Mouse (Mus musculus): ENCODE data around the gene Anks1. TPM values are rescaled to one million over a fixed set of nuclear protein-coding genes. Genes with fewer than 3 reads are reported as not detected.
"Not testable (repeated sequence)": the region's sequence is repeated elsewhere in the genome, so short reads cannot be mapped to it uniquely, and the experiment has no call there.

The Anks1 gene
- polyA plus RNA-seq, 1 experiment from 2014 or later = 61.0 TPM

GRCm38 (mm10) chr17:27957649-27958048 is 48.5 kb downstream of the Anks1 start:
- no peak overlapping the region for H3K27ac ChIP-seq
- no peaks in the 10 kb centered on the region for H3K27me3 ChIP-seq
- H3K4me2 ChIP-seq = no peak overlapping the region
- H3K4me1 ChIP-seq = peaks cover 9% of the 10 kb centered on the region
- 91% methylated on average over 9 of the region's 9 CpGs for WGBS
- no peak for ATAC-seq (ENCODE audit: low FRiP score)
- H3K9me3 ChIP-seq = no peaks in the 10 kb centered on the region
- H3K4me3 ChIP-seq (replicated peaks) = no peak overlapping the region
- no peak overlapping the region for H3K9ac ChIP-seq
- H3K36me3 ChIP-seq (replicated peaks) = no peaks in the 10 kb centered on the region

- 74% methylated on average over 21 of the region's 21 CpGs for WGBS
- Histone ChIP-seq H3K4me2 (no peak overlapping the region), H3K4me3 (replicated peaks) (no peak overlapping the region), H3K9me3 (no peaks in the 10 kb centered on the region), H3K27me3 (no peaks in the 10 kb centered on the region), H3K27ac (0 out of 2 replicates have a peak overlapping the region, but pooled peaks have one; percentile 5), H3K36me3 (replicated peaks) (no peaks in the 10 kb centered on the region), H3K4me1 (peaks cover 16% of the 10 kb centered on the region; the same call in 1 of the 2 replicates), H3K9ac (no peak overlapping the region)
- no peak for ATAC-seq (ENCODE audit: low FRiP score)
These were observed 51.3 kb downstream of the Anks1 start for GRCm38 (mm10) chr17:27960128-27961111.

GRCm38 (mm10) chr17:27963120-27963519 is 54.0 kb downstream of the Anks1 start:
- H3K4me2 ChIP-seq; H3K4me3 ChIP-seq (replicated peaks); ATAC-seq (ENCODE audit: low FRiP score); H3K9me3 ChIP-seq; H3K27me3 ChIP-seq; H3K9ac ChIP-seq; H3K27ac ChIP-seq; H3K36me3 ChIP-seq (replicated peaks): not testable (repeated sequence)
- peaks cover 16% of the 10 kb centered on the region; the same call in 1 of the 2 replicates for H3K4me1 ChIP-seq
- WGBS = 96% methylated on average over 7 of the region's 7 CpGs

- H3K9ac ChIP-seq = no peak overlapping the region
- H3K4me2 ChIP-seq = no peak overlapping the region
- H3K4me3 ChIP-seq (replicated peaks) = no peak overlapping the region
- no peak for ATAC-seq (ENCODE audit: low FRiP score)
- WGBS = 73% methylated on average over 4 of the region's 4 CpGs
- H3K27me3 ChIP-seq = no peaks in the 10 kb centered on the region
- H3K9me3 ChIP-seq = no peaks in the 10 kb centered on the region
- no peak overlapping the region for H3K27ac ChIP-seq
- H3K4me1 ChIP-seq = peaks cover 16% of the 10 kb centered on the region; the same call in 1 of the 2 replicates
- no peaks in the 10 kb centered on the region for H3K36me3 ChIP-seq (replicated peaks)
These were observed 55.5 kb downstream of the Anks1 start for GRCm38 (mm10) chr17:27964607-27965006.

- WGBS = 81% methylated on average over 10 of the region's 10 CpGs
- Histone ChIP-seq H3K4me3 (replicated peaks) (no peak overlapping the region), H3K4me1 (peaks cover 13% of the 10 kb centered on the region; the same call in 1 of the 2 replicates), H3K9ac (no peak overlapping the region), H3K27ac (no peak overlapping the region), H3K36me3 (replicated peaks) (no peaks in the 10 kb centered on the region), H3K4me2 (no peak overlapping the region), H3K9me3 (no peaks in the 10 kb centered on the region), H3K27me3 (no peaks in the 10 kb centered on the region)
- no peak for ATAC-seq (ENCODE audit: low FRiP score)
These were observed 56.2 kb downstream of the Anks1 start for GRCm38 (mm10) chr17:27965292-27965691.

GRCm38 (mm10) chr17:27966056-27966455 is 57.0 kb downstream of the Anks1 start:
- H3K27me3 ChIP-seq = no peaks in the 10 kb centered on the region
- 77% methylated on average over 4 of the region's 4 CpGs for WGBS
- H3K9me3 ChIP-seq = no peaks in the 10 kb centered on the region
- no peak overlapping the region for H3K4me3 ChIP-seq (replicated peaks)
- no peak overlapping the region for H3K4me2 ChIP-seq
- no peaks in the 10 kb centered on the region for H3K36me3 ChIP-seq (replicated peaks)
- no peak overlapping the region for H3K27ac ChIP-seq
- H3K9ac ChIP-seq = no peak overlapping the region
- H3K4me1 ChIP-seq = peaks cover 7% of the 10 kb centered on the region; the same call in 1 of the 2 replicates
- no peak for ATAC-seq (ENCODE audit: low FRiP score)

- no peak overlapping the region for H3K4me3 ChIP-seq (replicated peaks)
- ATAC-seq (ENCODE audit: low FRiP score) = no peak
- 87% methylated on average over 11 of the region's 11 CpGs for WGBS
- no peaks in the 10 kb centered on the region for H3K27me3 ChIP-seq
- H3K9me3 ChIP-seq = no peaks in the 10 kb centered on the region
- no peak overlapping the region for H3K4me2 ChIP-seq
- no peak overlapping the region for H3K27ac ChIP-seq
- H3K4me1 ChIP-seq = peaks cover 7% of the 10 kb centered on the region; the same call in 1 of the 2 replicates
- no peaks in the 10 kb centered on the region for H3K36me3 ChIP-seq (replicated peaks)
- no peak overlapping the region for H3K9ac ChIP-seq
These were observed 57.5 kb downstream of the Anks1 start for GRCm38 (mm10) chr17:27966508-27967021.

GRCm38 (mm10) chr17:27967529-27967928 is 58.4 kb downstream of the Anks1 start:
- peaks cover 7% of the 10 kb centered on the region; the same call in 1 of the 2 replicates for H3K4me1 ChIP-seq
- H3K36me3 ChIP-seq (replicated peaks) = no peaks in the 10 kb centered on the region
- 91% methylated on average over 7 of the region's 7 CpGs for WGBS
- no peaks in the 10 kb centered on the region for H3K27me3 ChIP-seq
- no peak overlapping the region for H3K9ac ChIP-seq
- H3K4me2 ChIP-seq = no peak overlapping the region
- no peak overlapping the region for H3K27ac ChIP-seq
- ATAC-seq (ENCODE audit: low FRiP score) = no peak
- no peak overlapping the region for H3K4me3 ChIP-seq (replicated peaks)
- H3K9me3 ChIP-seq = no peaks in the 10 kb centered on the region

GRCm38 (mm10) chr17:27968033-27968750 is 59.1 kb downstream of the Anks1 start:
- ATAC-seq (ENCODE audit: low FRiP score) = no peak
- H3K4me3 ChIP-seq (replicated peaks) = no peak overlapping the region
- 93% methylated on average over 9 of the region's 9 CpGs for WGBS
- H3K9me3 ChIP-seq = no peaks in the 10 kb centered on the region
- H3K27me3 ChIP-seq = no peaks in the 10 kb centered on the region
- no peak overlapping the region for H3K9ac ChIP-seq
- H3K4me1 ChIP-seq = peaks cover 7% of the 10 kb centered on the region; the same call in 1 of the 2 replicates
- H3K36me3 ChIP-seq (replicated peaks) = no peaks in the 10 kb centered on the region
- no peak overlapping the region for H3K4me2 ChIP-seq
- no peak overlapping the region for H3K27ac ChIP-seq

- ATAC-seq (ENCODE audit: low FRiP score) = no peak
- Histone ChIP-seq H3K9me3 (no peaks in the 10 kb centered on the region), H3K36me3 (replicated peaks) (no peaks in the 10 kb centered on the region), H3K4me3 (replicated peaks) (no peak overlapping the region), H3K4me2 (no peak overlapping the region), H3K9ac (no peak overlapping the region), H3K27ac (no peak overlapping the region), H3K4me1 (peaks cover 7% of the 10 kb centered on the region; the same call in 1 of the 2 replicates), H3K27me3 (no peaks in the 10 kb centered on the region)
- 90% methylated on average over 5 of the region's 5 CpGs for WGBS
These were observed 59.8 kb downstream of the Anks1 start for GRCm38 (mm10) chr17:27968903-27969302.

- peaks cover 7% of the 10 kb centered on the region; the same call in 1 of the 2 replicates for H3K4me1 ChIP-seq
- H3K36me3 ChIP-seq (replicated peaks) = no peaks in the 10 kb centered on the region
- ATAC-seq (ENCODE audit: low FRiP score) = no peak
- H3K4me3 ChIP-seq (replicated peaks) = no peak overlapping the region
- H3K9me3 ChIP-seq = no peaks in the 10 kb centered on the region
- H3K9ac ChIP-seq = no peak overlapping the region
- no peak overlapping the region for H3K4me2 ChIP-seq
- H3K27me3 ChIP-seq = no peaks in the 10 kb centered on the region
- 86% methylated on average over 8 of the region's 8 CpGs for WGBS
- H3K27ac ChIP-seq = no peak overlapping the region
These were observed 60.3 kb downstream of the Anks1 start for GRCm38 (mm10) chr17:27969365-27969764.

GRCm38 (mm10) chr17:27969896-27970295 is 60.8 kb downstream of the Anks1 start:
- Histone ChIP-seq H3K4me3 (replicated peaks) (no peak overlapping the region), H3K9me3 (no peaks in the 10 kb centered on the region), H3K36me3 (replicated peaks) (no peaks in the 10 kb centered on the region; the same call in 1 of the 2 replicates), H3K4me1 (peaks cover 2% of the 10 kb centered on the region; the same call in 1 of the 2 replicates), H3K27me3 (no peaks in the 10 kb centered on the region), H3K4me2 (no peak overlapping the region), H3K27ac (no peak overlapping the region), H3K9ac (no peak overlapping the region)
- 87% methylated on average over 5 of the region's 5 CpGs for WGBS
- ATAC-seq (ENCODE audit: low FRiP score) = no peak

All from forebrain, embryonic 12.5 days (tissue).